Mouse (Mus musculus): ENCODE data around the gene Zc3h18. TPM values are rescaled to one million over a fixed set of nuclear protein-coding genes. Genes with fewer than 3 reads are reported as not detected.

Zc3h18 gene
- 49.3 TPM for polyA plus RNA-seq (2017; shearing (Covaris generic))

GRCm38 (mm10) chr8:122376365-122377231 lies at the start of gene Zc3h18:
Zc3h18 (plus strand) TSS chr8:122376609.

GRCm38 (mm10) chr8:122360696-122361416 lies 15.6 kb upstream of the Zc3h18 start, which contains the start of gene Trhr2:
Trhr2 (minus strand) TSS chr8:122360746.

GRCm38 (mm10) chr8:122421376-122422070 lies 45.1 kb downstream of the Zc3h18 start, which contains the start of gene Il17c:
Il17c (plus strand) TSS chr8:122422020.

GRCm38 (mm10) chr8:122432443-122433268 lies 56.2 kb downstream of the Zc3h18 start, which contains the start of gene Cyba:
Cyba (minus strand) TSS chr8:122432930.

GRCm38 (mm10) chr8:122443262-122444006 lies 67.0 kb downstream of the Zc3h18 start, which contains the start of gene Mvd:
Mvd (minus strand) TSS chr8:122443422.

GRCm38 (mm10) chr8:122460524-122461472 lies 84.4 kb downstream of the Zc3h18 start, which contains the start of gene Snai3:
Snai3 (minus strand) TSS chr8:122460733.

Other genes with a start within 250 kb of the Zc3h18 start
- 55.0 TPM for gene Zfpm1, start 94.5 kb upstream of the Zc3h18 start, polyA plus RNA-seq (2017; shearing (Covaris generic))
- gene Trhr2, start 15.9 kb upstream of the Zc3h18 start, polyA plus RNA-seq (2017; shearing (Covaris generic)) = not detected
- gene Il17c, start 45.4 kb downstream of the Zc3h18 start, polyA plus RNA-seq (2017; shearing (Covaris generic)) = 0.54 TPM
- 405 TPM for gene Cyba, start 56.3 kb downstream of the Zc3h18 start, polyA plus RNA-seq (2017; shearing (Covaris generic))
- gene Mvd, start 66.8 kb downstream of the Zc3h18 start, polyA plus RNA-seq (2017; shearing (Covaris generic)) = 10.3 TPM
- 8.2 TPM for gene Snai3, start 84.1 kb downstream of the Zc3h18 start, polyA plus RNA-seq (2017; shearing (Covaris generic))
- gene Rnf166, start 99.5 kb downstream of the Zc3h18 start, polyA plus RNA-seq (2017; shearing (Covaris generic)) = 170 TPM
- gene Ctu2, start 99.5 kb downstream of the Zc3h18 start, polyA plus RNA-seq (2017; shearing (Covaris generic)) = 44.4 TPM
- 35.1 TPM for gene Piezo1, start 174.7 kb downstream of the Zc3h18 start, polyA plus RNA-seq (2017; shearing (Covaris generic))
- 77.6 TPM for gene Cdt1, start 191.4 kb downstream of the Zc3h18 start, polyA plus RNA-seq (2017; shearing (Covaris generic))
- gene Aprt, start 200.3 kb downstream of the Zc3h18 start, polyA plus RNA-seq (2017; shearing (Covaris generic)) = 151 TPM
- 7.4 TPM for gene Galns, start 234.9 kb downstream of the Zc3h18 start, polyA plus RNA-seq (2017; shearing (Covaris generic))
- gene Trappc2l, start 235.0 kb downstream of the Zc3h18 start, polyA plus RNA-seq (2017; shearing (Covaris generic)) = 33.9 TPM
- gene Pabpn1l, start 246.1 kb downstream of the Zc3h18 start, polyA plus RNA-seq (2017; shearing (Covaris generic)) = not detected